Mouse (Mus musculus) neural tube, embryonic 11.5 days (tissue): ENCODE measurements at regions not wholly inside any gene's neighbourhood (a gene's known extent, or its start where the extent isn't known, plus 50 kb on each side); places are given as distances from the start of the nearest gene placed in this dataset.

Experiments used
- ATAC-seq: fragments of 200-750 bp; cut with Nextera tagmentation; 2 replicates; pipeline ENCODE4 v1.8.0; 2017; ENCODE audit warnings: moderate number of reproducible peaks, mild to moderate bottlenecking, moderate TSS enrichment, moderate library complexity; ENCODE audit not compliant: insufficient read depth, low FRiP score, low TSS enrichment
- DNase-seq: peaks from one replicate; pipeline ENCODE4 v3.0.0-alpha.2; 2015; ENCODE audit warnings: low spot score
- H3K27ac ChIP-seq: fragments of 300-500 bp; sonication (generic); 2 replicates; pipeline ENCODE4 v1.5.1; 2014; ENCODE audit warnings: low read depth, mild to moderate bottlenecking, low read length
- H3K27me3 ChIP-seq: fragments of 300-500 bp; sonication (generic); 2 replicates; pipeline ENCODE4 v1.6.1; 2014; ENCODE audit warnings: mild to moderate bottlenecking, low read length, mixed read lengths; ENCODE audit not compliant: control insufficient read depth, insufficient read depth
- H3K36me3 ChIP-seq: fragments of 300-500 bp; sonication (generic); 2 replicates; pipeline ENCODE4 v1.6.1; 2014; ENCODE audit warnings: mild to moderate bottlenecking, low read length, moderate library complexity, mixed read lengths; ENCODE audit not compliant: control insufficient read depth, insufficient read depth
- H3K4me1 ChIP-seq: fragments of 300-500 bp; sonication (generic); 2 replicates; pipeline ENCODE4 v1.6.1; 2014; ENCODE audit warnings: low read length, mixed read lengths; ENCODE audit not compliant: control insufficient read depth, insufficient read depth
- H3K4me2 ChIP-seq: fragments of 300-500 bp; sonication (generic); 2 replicates; pipeline ENCODE4 v1.6.1; 2014; ENCODE audit warnings: low read depth, mild to moderate bottlenecking, moderate library complexity
- H3K4me3 ChIP-seq: fragments of 300-500 bp; sonication (generic); 2 replicates; pipeline ENCODE4 v1.5.1; 2014; ENCODE audit warnings: low read depth, low read length
- H3K9ac ChIP-seq: fragments of 300-500 bp; sonication (generic); 2 replicates; pipeline ENCODE4 v1.6.1; 2014; ENCODE audit warnings: mild to moderate bottlenecking, low read length
- H3K9me3 ChIP-seq: fragments of 300-500 bp; sonication (generic); 2 replicates; pipeline ENCODE4 v1.6.1; 2016; ENCODE audit warnings: low read length; ENCODE audit not compliant: control insufficient read depth
- WGBS: fragments of 180-500 bp; shearing (Covaris S2); extraction: QIAGEN DNeasy Blood & Tissue Kit; methylation state at CpG from one replicate; pipeline ENCODE4 v1.1.7; 2014; 5-methylcytosine and 5-hydroxymethylcytosine counted together

GRCm38 (mm10) chr4:12230731-12231130 lies 58.9 kb upstream of the Fam92a start:
- Histone ChIP-seq H3K27ac (no peak overlapping the region), H3K4me3 (no peak overlapping the region), H3K4me1 (no peaks in the 10 kb centered on the region), H3K9me3 (no peaks in the 10 kb centered on the region), H3K27me3 (no peaks in the 10 kb centered on the region), H3K4me2 (no peak overlapping the region), H3K36me3 (no peaks in the 10 kb centered on the region), H3K9ac (no peak overlapping the region)
- DNase-seq (no peak), ATAC-seq (no peak)
- WGBS: 66% methylated on average over 1 of the region's 1 CpGs
